ENCODE assay signal across 8 mouse cellular contexts in the genomic region with DNA sequence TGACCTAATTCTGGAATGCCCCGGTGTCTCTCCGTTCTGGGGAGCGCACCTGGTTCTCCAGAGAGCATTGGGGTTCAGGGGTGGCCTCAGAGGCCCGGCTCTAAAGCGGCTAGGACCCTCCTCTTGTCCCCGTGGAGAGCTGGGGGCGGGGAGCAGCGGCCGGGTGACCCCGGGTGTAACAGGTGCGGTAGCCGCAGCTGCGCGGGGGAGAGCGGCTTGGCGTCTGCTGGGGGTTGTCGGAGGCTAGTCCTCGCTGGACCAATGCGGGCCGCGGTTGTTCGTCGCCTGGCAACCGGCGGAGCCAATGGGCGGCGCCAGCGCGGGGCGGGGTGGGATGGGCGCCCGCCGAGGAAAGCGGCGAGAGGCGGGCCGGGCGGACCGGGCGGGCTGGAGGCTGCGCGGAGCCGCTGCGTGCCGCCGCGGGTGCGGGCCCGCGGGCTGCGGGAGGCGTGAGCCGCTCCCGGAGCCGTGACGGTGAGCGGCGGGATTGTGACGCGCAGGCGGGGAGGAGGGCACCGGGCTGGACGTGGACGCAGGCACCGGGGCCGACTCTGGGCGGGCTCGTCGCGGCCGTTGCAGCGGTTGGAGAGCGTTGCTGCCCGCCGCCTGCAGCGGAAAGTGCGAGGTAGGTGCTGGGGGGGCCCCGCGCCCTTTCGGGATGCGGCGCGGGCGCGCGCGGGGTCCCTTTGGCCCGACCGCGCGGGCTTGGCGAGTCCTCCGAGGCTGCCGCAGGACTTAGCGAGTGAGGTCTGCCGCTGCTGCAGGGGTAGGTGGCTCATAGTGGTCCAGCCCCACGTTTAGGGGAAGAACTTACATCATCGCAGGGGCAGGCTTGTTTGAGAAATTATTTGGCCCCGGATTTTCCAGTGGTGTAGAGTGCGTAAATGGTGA. TPM values are rescaled to one million over a fixed set of nuclear protein-coding genes. Genes with fewer than 3 reads are reported as not detected.
A peak's percentile ranks its signal among the peaks of the same experiment; 100 is the strongest.
DNase-seq lines count a peak whose midpoint lies in the region; ATAC-seq and TF ChIP-seq lines count a peak whose summit lies in the region.

A gene (plus strand): TSS at position 332 of the 891 bp plus-strand sequence.

- 0% methylated on average over 74 of the region's 100 CpGs for WGBS in forebrain, embryonic 15.5 days
- under 1% methylated on average over 83 of the region's 100 CpGs for WGBS in neural tube, embryonic 14.5 days

- H3K36me3 ChIP-seq in G1E (replicated peaks): peaks cover 32% of the 10 kb centered on the region
- H3K36me3 ChIP-seq in forebrain, embryonic 15.5 days: no peaks in the 10 kb centered on the region
- H3K36me3 ChIP-seq in neural tube, embryonic 14.5 days (ENCODE audit: control insufficient read depth, insufficient read depth, low read length): no peaks in the 10 kb centered on the region
- peaks cover 5% of the 10 kb centered on the region for H3K36me3 ChIP-seq in testis, adult 2 months (ENCODE audit: control insufficient read depth, insufficient read depth, low read length)

- peak within 1 kb of the TSS; percentile 97 for H3K9ac ChIP-seq in forebrain, embryonic 15.5 days (replicated peaks)
- H3K9ac ChIP-seq in neural tube, embryonic 14.5 days (replicated peaks; ENCODE audit: low read depth, low read length): peak within 1 kb of the TSS; percentile 88

- TF ChIP-seq CTCF in G1E (IDR thresholded peaks at IDR 0.05; ENCODE audit: low read depth, low read length): no peak
- no peak for TF ChIP-seq CTCF in testis, adult 2 months (IDR thresholded peaks at IDR 0.05; ENCODE audit: control insufficient read depth, insufficient read depth, insufficient replicate concordance, low read depth, low read length)

- ATAC-seq in G1E (ENCODE audit: extremely low read depth, insufficient number of reproducible peaks, low FRiP score, poor library complexity, severe bottlenecking): peak; percentile 85
- ATAC-seq in forebrain, embryonic 15.5 days (replicated peaks): peak; percentile 99
- ATAC-seq in neural tube, embryonic 14.5 days (ENCODE audit: low read depth): peak; percentile 99

- peak within 1 kb of the TSS; percentile 90 for H3K4me2 ChIP-seq in forebrain, embryonic 15.5 days (replicated peaks)
- peak within 1 kb of the TSS; percentile 83 for H3K4me2 ChIP-seq in neural tube, embryonic 14.5 days (ENCODE audit: low read depth, low read length)

- no peaks in the 10 kb centered on the region for H3K27me3 ChIP-seq in G1E (ENCODE audit: insufficient read depth, low read length)
- H3K27me3 ChIP-seq in forebrain, embryonic 15.5 days: no peaks in the 10 kb centered on the region
- no peaks in the 10 kb centered on the region for H3K27me3 ChIP-seq in neural tube, embryonic 14.5 days (ENCODE audit: control insufficient read depth, insufficient read depth, low read length)
- H3K27me3 ChIP-seq in testis, adult 2 months (ENCODE audit: control insufficient read depth, insufficient read depth, low read length): no peaks in the 10 kb centered on the region

- H3K9me3 ChIP-seq in G1E (replicated peaks): 0 out of 2 replicates have a peak, but pooled peaks cover 5% of the 10 kb centered on the region
- no peaks in the 10 kb centered on the region for H3K9me3 ChIP-seq in forebrain, embryonic 15.5 days
- no peaks in the 10 kb centered on the region for H3K9me3 ChIP-seq in neural tube, embryonic 14.5 days (ENCODE audit: control insufficient read depth, low read length)

- DNase-seq in G1E (ENCODE audit: low spot score): peak; percentile 100
- DNase-seq in cerebellum, adult 11-12 months: peak; percentile 96
- DNase-seq in heart, postnatal 25 days (ENCODE audit: low spot score): peak; percentile 95
- DNase-seq in layer of hippocampus, adult 18-20 months (ENCODE audit: low spot score in 2 of 2): peak; percentile 96 to 98
- peak; percentile 94 to 95 for DNase-seq in lung, adult 18-20 months

- peaks cover 52% of the 10 kb centered on the region for H3K4me1 ChIP-seq in G1E (ENCODE audit: insufficient read depth, low read depth, low read length)
- H3K4me1 ChIP-seq in forebrain, embryonic 15.5 days: peaks cover 31% of the 10 kb centered on the region
- H3K4me1 ChIP-seq in neural tube, embryonic 14.5 days (ENCODE audit: control insufficient read depth, insufficient read depth, low read length): peaks cover 18% of the 10 kb centered on the region
- H3K4me1 ChIP-seq in testis, adult 2 months (ENCODE audit: control insufficient read depth, insufficient read depth, low read length): peaks cover 15% of the 10 kb centered on the region

- H3K4me3 ChIP-seq in G1E (ENCODE audit: low read depth, low read length): peak within 1 kb of the TSS; percentile 99
- peak within 1 kb of the TSS; percentile 99 for H3K4me3 ChIP-seq in forebrain, embryonic 15.5 days
- H3K4me3 ChIP-seq in neural tube, embryonic 14.5 days (ENCODE audit: low read depth, low read length): peak within 1 kb of the TSS; percentile 97
- peak within 1 kb of the TSS; percentile 99 for H3K4me3 ChIP-seq in testis, adult 2 months (ENCODE audit: control insufficient read depth, low read depth, low read length)

- peak; percentile 70 for TF ChIP-seq POLR2A in testis, adult 2 months (IDR thresholded peaks at IDR 0.05; ENCODE audit: control insufficient read depth, low read depth, low read length)

- intact Hi-C loops in heart, postnatal 25 days (cut with DNase I): loop anchor here (2.0 to 5.0 kb wide), 3 partner anchors 46 to 467 kb away; a partner anchor contains a TSS

- peak within 1 kb of the TSS; percentile 86 for H3K27ac ChIP-seq in forebrain, embryonic 15.5 days (replicated peaks)
- H3K27ac ChIP-seq in neural tube, embryonic 14.5 days (ENCODE audit: low read depth, low read length): peak within 1 kb of the TSS; percentile 77
- peak within 1 kb of the TSS; percentile 98 for H3K27ac ChIP-seq in testis, adult 2 months (ENCODE audit: control insufficient read depth, insufficient read depth, low read depth, low read length)

RNA-seq across cellular contexts. Expression of the gene that starts here (rescaled TPM):
- total RNA-seq in G1E (2014; fragmentation: Nextera tagmentation) (64.0 and 74.2 TPM in 2 replicates), G1E (2017) (53.4 and 58.6 TPM in 2 replicates)
- 12.8 and 13.7 TPM in 2 replicates for polyA plus RNA-seq in G1E (2012)
- polyA plus RNA-seq in forebrain, embryonic 15.5 days (2015; fragmentation: Nextera tagmentation; extraction: Ambion mirVana): 24.0 and 25.1 TPM in 2 replicates
- 10 to 100 TPM; 12.4 to 12.5 TPM for total RNA-seq in heart, postnatal 25 days (2021)
- total RNA-seq in layer of hippocampus, adult 18-20 months (2021): 100 to 1,000 TPM in 1 of 2 experiments, 10 to 100 TPM in 1; 97.4 to 105 TPM
- 14.8 and 18.1 TPM in 2 replicates for polyA plus RNA-seq in neural tube, embryonic 14.5 days (2014; fragmentation: Nextera tagmentation; extraction: Ambion mirVana)
- polyA plus RNA-seq in testis, adult 2 months (2012; rRNA removed): 91.9 and 94.7 TPM in 2 replicates

Comparison
In these comparisons a context has a peak if more than half of its experiments do, and no peak if none do; other contexts are left out.
1. Peak in every context shown above with its lines: DNase-seq, ATAC-seq, H3K4me3 ChIP-seq and H3K27ac ChIP-seq.
2. RNA of the gene that starts here (total RNA-seq): 97.4 to 105 TPM in layer of hippocampus, adult 18-20 months and 53.4 to 74.2 TPM in G1E; 12.4 to 12.5 TPM in heart, postnatal 25 days; every median in the first group is over 4 times any median in the second.